ENCODE assay signal across 9 mouse cellular contexts in the genomic region with DNA sequence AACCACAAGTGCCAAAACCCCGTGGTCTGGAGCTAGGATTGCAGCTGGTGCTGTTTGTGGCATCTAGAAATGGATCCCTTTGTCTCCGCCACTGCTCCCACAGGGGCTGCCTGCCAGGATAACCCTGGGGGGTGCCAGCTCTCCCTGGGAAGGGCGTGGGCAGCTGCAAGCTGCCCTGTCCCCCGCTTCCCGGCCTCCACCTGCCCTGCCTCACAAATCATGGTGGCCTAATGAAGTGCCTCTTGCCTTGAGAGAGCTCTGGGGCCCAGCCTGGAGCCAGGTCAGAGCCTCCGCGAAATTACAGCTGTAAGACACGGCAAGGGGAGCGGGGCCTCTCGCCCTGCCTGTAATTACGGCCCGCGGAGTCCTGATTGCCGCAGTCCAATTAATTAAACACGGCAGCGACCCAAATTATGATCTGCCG.
DNase-seq lines count a peak whose midpoint lies in the region; ATAC-seq and TF ChIP-seq lines count a peak whose summit lies in the region.
"Had no signal": no experiment of that assay in that cellular context is flagged by ENCODE, and none has a peak within 500 bp of the region (broad histone marks: within the 10 kb centered on the region; RNA-seq: fewer than 3 reads in every experiment).

No protein-coding gene starts in this region.

- no peaks in the 10 kb centered on the region for H3K27me3 ChIP-seq in ES-Bruce4 (ENCODE audit: control insufficient read depth, insufficient read depth, low read length, poor library complexity, severe bottlenecking)
- H3K27me3 ChIP-seq in forebrain, postnatal 0 days (ENCODE audit: insufficient read depth, low read length) = no peaks in the 10 kb centered on the region
- peaks cover 54% of the 10 kb centered on the region for H3K27me3 ChIP-seq in limb, embryonic 10.5 days (ENCODE audit: low read depth, poor library complexity, severe bottlenecking)

- no peak for TF ChIP-seq CTCF in ES-Bruce4 (IDR thresholded peaks at IDR 0.05; ENCODE audit: low read depth, low read length)
- TF ChIP-seq CTCF in forebrain, postnatal 0 days (IDR thresholded peaks at IDR 0.05; ENCODE audit: low read depth) = no peak

- H3K4me3 ChIP-seq in ES-Bruce4 (ENCODE audit: low read depth, low read length) = peak overlapping the region; percentile 2
- H3K4me3 ChIP-seq in forebrain, postnatal 0 days (ENCODE audit: low read depth, low read length) = no peak overlapping the region
- peak overlapping the region; percentile 33 for H3K4me3 ChIP-seq in limb, embryonic 10.5 days
- H3K4me3 ChIP-seq: megakaryocyte, embryonic 14.5 days had no signal

- WGBS in forebrain, postnatal 0 days = 14% methylated on average over 17 of the region's 17 CpGs
- 7% methylated on average over 17 of the region's 17 CpGs for WGBS in limb, embryonic 10.5 days

- no peak for TF ChIP-seq EP300 in ES-Bruce4 (IDR thresholded peaks at IDR 0.05; ENCODE audit: insufficient read depth, low read depth, low read length)

- H3K36me3 ChIP-seq in ES-Bruce4 (ENCODE audit: control insufficient read depth, insufficient read depth, low read length, poor library complexity, severe bottlenecking) = no peaks in the 10 kb centered on the region
- H3K36me3 ChIP-seq in forebrain, postnatal 0 days (ENCODE audit: insufficient read depth) = no peaks in the 10 kb centered on the region
- H3K36me3 ChIP-seq in limb, embryonic 10.5 days = no peaks in the 10 kb centered on the region

- no peak overlapping the region for H3K27ac ChIP-seq in ES-Bruce4 (ENCODE audit: insufficient read depth, low read length)
- peak overlapping the region; percentile 66 for H3K27ac ChIP-seq in forebrain, postnatal 0 days (ENCODE audit: low read depth, low read length)
- peak overlapping the region; percentile 77 for H3K27ac ChIP-seq in limb, embryonic 10.5 days

- H3K9me3 ChIP-seq in ES-Bruce4 (replicated peaks; ENCODE audit: control insufficient read depth, insufficient read depth, low read length, poor library complexity, severe bottlenecking) = no peaks in the 10 kb centered on the region
- H3K9me3 ChIP-seq in forebrain, postnatal 0 days (ENCODE audit: low read length) = no peaks in the 10 kb centered on the region
- no peaks in the 10 kb centered on the region for H3K9me3 ChIP-seq in limb, embryonic 10.5 days (replicated peaks)

- ATAC-seq in forebrain, postnatal 0 days = peak; percentile 80

- DNase-seq in cerebellum, postnatal 25 days = peak; percentile 50 to 51
- no peak for DNase-seq in cerebellum, adult 11-12 months
- DNase-seq in forebrain, postnatal 0 days = peak; percentile 71
- peak; percentile 79 for DNase-seq in limb, embryonic 10.5 days (ENCODE audit: low spot score)
- peak; percentile 70 for DNase-seq in telencephalon, adult 2 months (ENCODE audit: low read depth, low spot score)
- DNase-seq in kidney, adult 8-10 months = no peak
- no peak for DNase-seq in adipocyte (ENCODE audit: low spot score)

- peak overlapping the region; percentile 15; the same call in 1 of the 2 replicates for H3K9ac ChIP-seq in ES-Bruce4 (ENCODE audit: low read depth, poor library complexity, severe bottlenecking)
- H3K9ac ChIP-seq in forebrain, postnatal 0 days = peak overlapping the region; percentile 18; the same call in 1 of the 2 replicates

- no peak overlapping the region for H3K4me2 ChIP-seq in forebrain, postnatal 0 days (ENCODE audit: low read depth)

- no peak for TF ChIP-seq POLR2A in ES-Bruce4 (IDR thresholded peaks at IDR 0.05; ENCODE audit: insufficient read depth, low read length)

- no peaks in the 10 kb centered on the region for H3K4me1 ChIP-seq in ES-Bruce4 (ENCODE audit: control insufficient read depth, insufficient read depth, low read length)
- peaks cover 14% of the 10 kb centered on the region; the same call in 1 of the 2 replicates for H3K4me1 ChIP-seq in forebrain, postnatal 0 days (ENCODE audit: insufficient read depth)
- H3K4me1 ChIP-seq in limb, embryonic 10.5 days = peaks cover 80% of the 10 kb centered on the region

Comparison
In these comparisons a context has a peak if more than half of its experiments do, and no peak if none do; other contexts are left out.
1. DNase-seq: peak in cerebellum, postnatal 25 days (2 of 2), forebrain, postnatal 0 days (single experiment), limb, embryonic 10.5 days (single experiment) and telencephalon, adult 2 months (single experiment); none in cerebellum, adult 11-12 months (single experiment), kidney, adult 8-10 months (0 of 2) and adipocyte (single experiment).